Mouse (Mus musculus) brain, embryonic 14.5 days (tissue): ENCODE data around the gene Iyd. TPM values are rescaled to one million over a fixed set of nuclear protein-coding genes. Genes with fewer than 3 reads are reported as not detected.

Experiments
- DNase-seq: peaks from one replicate; pipeline ENCODE4 v3.0.0-alpha.2; 2011; ENCODE audit warnings: low read depth
- CTCF ChIP-seq: fragments of 200-500 bp; IDR thresholded peaks from 2 replicates; pipeline ENCODE4 v1.5.1; 2012; ENCODE audit warnings: inconsistent platforms, mild to moderate bottlenecking, moderate library complexity, borderline replicate concordance; ENCODE audit not compliant: insufficient read depth, insufficient read length; ENCODE audit errors: extremely low read depth
- POLR2A ChIP-seq: fragments of 200-500 bp; IDR thresholded peaks from 2 replicates; pipeline ENCODE4 v1.6.1; 2012; ENCODE audit warnings: mild to moderate bottlenecking, inconsistent platforms, borderline replicate concordance; ENCODE audit not compliant: poor library complexity, insufficient read depth, insufficient read length, severe bottlenecking; ENCODE audit errors: extremely low read depth
- polyA plus RNA-seq: library from polyadenylated mRNA; depleted of rRNA; stranded (reverse); fragments of >200 nt; gene quantifications from 2 replicates; pipeline ENCODE4 v1.2.3, GENCODE M21; 2012; rRNA removed

Iyd gene
- polyA plus RNA-seq, 1 experiment = 0.30 TPM

- no peak for TF ChIP-seq POLR2A
- TF ChIP-seq CTCF = no peak
- DNase-seq = no peak
Observed at GRCm38 (mm10) chr10:3556538-3556937, 16.5 kb downstream of the Iyd start.

DNA sequence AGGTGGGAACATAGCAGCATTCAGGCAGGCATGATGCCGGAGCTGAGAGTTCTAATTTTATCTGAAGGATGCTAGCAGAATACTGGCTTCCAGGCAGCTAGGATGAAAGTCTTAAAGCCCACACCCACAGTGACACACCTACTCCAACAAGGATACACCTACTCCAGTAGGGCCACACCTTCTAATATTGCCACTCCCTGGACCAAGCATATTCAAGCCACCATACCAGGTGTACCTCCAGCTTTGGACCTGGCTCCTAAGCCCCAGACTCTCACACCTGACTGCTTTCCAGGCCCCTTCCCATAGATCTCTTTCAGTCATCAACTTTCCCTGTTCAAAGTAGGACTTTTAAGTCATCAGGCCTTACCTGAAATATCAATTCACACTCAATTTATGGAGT is 19.1 kb downstream of the Iyd start:
- TF ChIP-seq CTCF (no peak), POLR2A (no peak)
- DNase-seq = no peak

GRCm38 (mm10) chr10:3562165-3562564 is 22.1 kb downstream of the Iyd start:
- TF ChIP-seq POLR2A = no peak
- peak; percentile 17; the same call in 1 of the 2 replicates for TF ChIP-seq CTCF
- no peak for DNase-seq

GRCm38 (mm10) chr10:3565126-3565525 is 25.1 kb downstream of the Iyd start:
- no peak for TF ChIP-seq POLR2A
- peak; percentile 5 for DNase-seq

- no peak for DNase-seq
Observed at GRCm38 (mm10) chr10:3567821-3568220, 27.8 kb downstream of the Iyd start.

GRCm38 (mm10) chr10:3572723-3573649 is 32.9 kb downstream of the Iyd start:
- TF ChIP-seq POLR2A (no peak), CTCF (peak; percentile 62; the same call in 1 of the 2 replicates)

More at GRCm38 (mm10) chr10:3567821-3568220, 27.8 kb downstream of the Iyd start:
- peak; percentile 45 for TF ChIP-seq CTCF
- TF ChIP-seq POLR2A = no peak

DNA sequence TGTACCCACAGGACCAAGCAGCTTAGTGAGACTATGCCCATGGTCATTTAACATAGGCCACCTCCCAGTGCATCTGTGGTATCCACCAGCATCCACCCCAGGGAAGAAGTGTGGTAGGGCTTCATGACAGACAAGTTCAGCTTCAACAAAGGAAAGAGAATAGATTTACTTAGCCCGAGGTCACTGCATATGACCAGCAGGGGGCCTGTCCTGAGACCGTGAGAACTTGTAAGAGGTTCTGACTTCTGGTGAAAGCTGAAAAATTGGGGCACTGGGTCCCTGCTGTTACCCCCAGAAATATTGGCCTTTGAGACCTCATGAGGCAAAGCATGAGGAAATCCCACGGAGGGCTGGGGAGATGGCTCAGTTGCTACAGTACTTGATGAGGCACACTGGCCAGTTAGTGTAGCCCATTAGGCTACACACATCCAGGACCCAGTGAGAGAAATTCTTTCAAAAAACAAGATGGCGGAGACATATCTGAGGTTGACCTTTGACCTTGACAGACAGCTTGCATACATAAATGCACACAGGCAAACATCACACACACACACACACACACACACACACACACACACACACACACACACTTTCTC is 34.0 kb downstream of the Iyd start:
- TF ChIP-seq POLR2A (no peak), CTCF (no peak)
- DNase-seq = no peak

More at GRCm38 (mm10) chr10:3572723-3573649, 32.9 kb downstream of the Iyd start:
- peak; percentile 70 for DNase-seq

- no peak for TF ChIP-seq CTCF
- TF ChIP-seq POLR2A = no peak
- no peak for DNase-seq
Observed at GRCm38 (mm10) chr10:3590632-3591031, 50.6 kb downstream of the Iyd start.

- no peak for TF ChIP-seq POLR2A
- TF ChIP-seq CTCF = no peak
- DNase-seq = peak; percentile 52
Observed at GRCm38 (mm10) chr10:3591790-3592189, 51.8 kb downstream of the Iyd start.

DNA sequence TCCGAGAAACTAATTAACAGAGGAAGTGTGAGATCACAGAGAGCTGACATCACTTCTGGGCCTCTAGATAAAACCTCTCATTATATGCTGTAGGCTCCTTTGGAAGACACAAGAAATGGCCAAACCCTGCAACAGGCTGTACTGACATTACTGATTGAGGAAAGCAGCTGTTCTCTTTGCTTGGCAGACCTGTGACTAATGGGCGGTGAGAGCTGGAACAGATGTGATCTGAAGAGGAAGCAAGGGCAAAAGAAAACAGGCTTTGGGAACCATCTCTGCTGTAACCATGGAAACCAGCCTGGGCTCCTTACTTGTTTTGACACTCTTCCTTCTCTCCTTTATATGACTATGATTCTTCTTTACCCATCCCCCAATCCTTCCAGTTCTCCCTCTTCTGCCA is 56.7 kb downstream of the Iyd start:
- no peak for DNase-seq
- TF ChIP-seq CTCF (no peak), POLR2A (no peak)

GRCm38 (mm10) chr10:3597760-3598159 is 57.7 kb downstream of the Iyd start:
- TF ChIP-seq CTCF (no peak), POLR2A (no peak)
- no peak for DNase-seq

Other genes with a start within 250 kb of the Iyd start
- gene Ppp1r14c, start 174.2 kb upstream of the Iyd start, polyA plus RNA-seq = 19.0 and 25.5 TPM in 2 replicates
- 5.3 and 8.8 TPM in 2 replicates for gene Plekhg1, start 200.1 kb downstream of the Iyd start, polyA plus RNA-seq